Mouse (Mus musculus) stomach, postnatal 0 days (tissue): Measurements from ENCODE around the gene Tmem238l. TPM values are rescaled to one million over a fixed set of nuclear protein-coding genes. Genes with fewer than 3 reads are reported as not detected.
A peak's percentile ranks its signal among the peaks of the same experiment; 100 is the strongest.

Source experiments
- ATAC-seq: fragments of 200-750 bp; cut with Nextera tagmentation; 2 replicates; pipeline ENCODE4 v1.8.0; 2017; ENCODE audit not compliant: low FRiP score, low TSS enrichment
- DNase-seq: peaks from one replicate; pipeline ENCODE4 v3.0.0-alpha.2; 2016; ENCODE audit warnings: low spot score
- H3K27ac ChIP-seq: fragments of 300-500 bp; sonication (generic); replicated peaks from 2 replicates; pipeline ENCODE4 v1.5.1; 2014; ENCODE audit warnings: mild to moderate bottlenecking, control low read depth
- H3K27me3 ChIP-seq: fragments of 300-500 bp; sonication (generic); 2 replicates; pipeline ENCODE4 v1.6.1; 2014; ENCODE audit warnings: low read length; ENCODE audit not compliant: control insufficient read depth, insufficient read depth
- H3K36me3 ChIP-seq: fragments of 300-500 bp; sonication (generic); 2 replicates; pipeline ENCODE4 v1.6.1; 2014; ENCODE audit warnings: low read length, mixed read lengths; ENCODE audit not compliant: control insufficient read depth, insufficient read depth
- H3K4me1 ChIP-seq: fragments of 300-500 bp; sonication (generic); replicated peaks from 2 replicates; pipeline ENCODE4 v1.6.1; 2014; ENCODE audit warnings: antibody characterized with exemption; ENCODE audit not compliant: control insufficient read depth, insufficient read depth
- H3K4me2 ChIP-seq: fragments of 300-500 bp; sonication (generic); replicated peaks from 2 replicates; pipeline ENCODE4 v1.6.1; 2014; ENCODE audit warnings: low read depth, mild to moderate bottlenecking, control low read depth, moderate library complexity
- H3K4me3 ChIP-seq: fragments of 300-500 bp; sonication (generic); 2 replicates; pipeline ENCODE4 v1.5.1; 2014; ENCODE audit warnings: low read depth, low read length, control low read depth
- H3K9ac ChIP-seq: fragments of 300-500 bp; sonication (generic); 2 replicates; pipeline ENCODE4 v1.6.1; 2014; ENCODE audit warnings: mild to moderate bottlenecking, low read length, control low read depth, mixed read lengths
- H3K9me3 ChIP-seq: fragments of 300-500 bp; sonication (generic); 2 replicates; pipeline ENCODE4 v1.6.1; 2016; ENCODE audit warnings: low read length; ENCODE audit not compliant: control insufficient read depth
- CTCF ChIP-seq: IDR thresholded peaks from 2 replicates; pipeline ENCODE4 v1.5.1; 2016; ENCODE audit warnings: antibody characterized with exemption, low read depth, mild to moderate bottlenecking, moderate library complexity
- EP300 ChIP-seq: optimal IDR thresholded peaks from 2 replicates; pipeline ENCODE3; 2016; ENCODE audit warnings: antibody characterized with exemption
- WGBS: fragments of 180-500 bp; shearing (Covaris S2); extraction: QIAGEN DNeasy Blood & Tissue Kit; methylation state at CpG from one replicate; pipeline ENCODE4 v1.1.7; 2014; 5-methylcytosine and 5-hydroxymethylcytosine counted together
- polyA plus RNA-seq: library from polyadenylated mRNA; unstranded; fragments of >200 nt; fragmentation: Nextera tagmentation; extraction: Ambion mirVana; gene quantifications from 2 replicates; pipeline ENCODE4 v1.2.1, GENCODE M21; 2015

Tmem238l gene
- polyA plus RNA-seq, 1 experiment from 2014 or later = 21.4 TPM

DNA sequence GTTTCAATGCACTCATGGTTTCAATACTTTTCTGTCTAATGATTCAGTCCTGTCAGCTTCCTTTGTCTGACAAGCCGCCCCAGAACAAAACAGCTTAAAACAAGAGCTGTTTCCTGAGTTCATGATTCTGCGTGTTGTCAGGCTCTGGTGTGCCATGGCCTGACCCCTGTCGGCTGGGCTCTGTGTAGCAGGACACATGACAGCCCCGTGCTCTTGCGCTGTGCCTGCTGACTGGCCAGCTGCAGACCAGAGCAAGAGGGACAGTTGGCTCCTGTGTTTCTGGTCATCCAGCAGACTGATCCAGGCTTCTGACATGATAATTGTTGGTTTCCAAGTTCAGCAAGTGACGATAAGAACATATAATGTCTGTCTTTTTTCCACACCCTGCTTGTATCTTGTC is 26.4 kb downstream of the Tmem238l start:
- Histone ChIP-seq H3K4me3 (no peak overlapping the region), H3K4me1 (peaks cover 5% of the 10 kb centered on the region), H3K27me3 (no peaks in the 10 kb centered on the region), H3K9ac (no peak overlapping the region), H3K9me3 (no peaks in the 10 kb centered on the region), H3K27ac (no peak overlapping the region; the same call in 1 of the 2 replicates), H3K36me3 (no peaks in the 10 kb centered on the region), H3K4me2 (no peak overlapping the region)
- WGBS = 35% methylated on average over 6 of the region's 6 CpGs
- peak; percentile 76 for DNase-seq
- peak; percentile 79 for ATAC-seq
- TF ChIP-seq EP300 = no peak
- peak; percentile 78 for TF ChIP-seq CTCF

DNA sequence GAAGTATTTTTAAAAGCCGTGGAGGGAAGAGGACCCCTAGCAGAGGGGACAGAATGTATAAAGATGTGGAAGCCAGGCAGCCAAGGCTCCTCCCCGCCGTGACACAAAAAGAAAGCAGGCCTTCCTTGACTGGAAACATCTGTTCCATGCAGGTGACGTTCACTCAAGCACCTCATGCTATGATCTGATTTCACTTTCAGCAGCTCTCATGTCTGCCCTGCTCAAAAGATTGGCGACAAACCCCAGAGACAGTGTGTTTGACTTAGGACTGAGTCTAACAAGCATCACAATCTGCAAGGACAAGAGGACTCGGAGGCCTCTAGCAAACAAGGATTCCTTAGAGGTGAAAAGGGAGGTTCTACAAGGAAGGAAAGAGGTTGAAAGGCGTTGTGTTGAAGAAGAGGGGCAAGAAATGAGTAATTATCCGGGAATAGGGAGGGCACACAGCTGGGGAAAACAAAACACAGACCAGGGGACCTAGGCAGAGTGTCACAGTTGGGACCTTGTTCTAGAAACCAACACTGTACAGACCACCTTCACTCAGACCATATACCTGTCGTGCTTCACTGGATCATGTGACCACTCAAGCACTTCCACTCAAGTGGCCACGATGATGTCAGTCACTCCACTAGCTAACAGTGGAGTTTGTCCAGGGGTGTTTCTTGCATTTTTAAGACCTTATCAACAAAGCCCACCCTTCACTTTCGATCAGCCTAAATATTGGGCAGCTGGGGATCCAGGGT is 27.2 kb downstream of the Tmem238l start:
- WGBS = 45% methylated on average over 11 of the region's 11 CpGs
- H3K9me3 ChIP-seq = no peaks in the 10 kb centered on the region
- ATAC-seq = peak; percentile 23; the same call in 1 of the 2 replicates
- TF ChIP-seq CTCF (no peak), EP300 (no peak)
- H3K4me2 ChIP-seq = no peak overlapping the region
- no peak overlapping the region for H3K9ac ChIP-seq
- H3K36me3 ChIP-seq = no peaks in the 10 kb centered on the region
- H3K27ac ChIP-seq = peak overlapping the region; percentile 70
- DNase-seq = no peak
- no peak overlapping the region for H3K4me3 ChIP-seq
- no peaks in the 10 kb centered on the region for H3K27me3 ChIP-seq
- peaks cover 5% of the 10 kb centered on the region for H3K4me1 ChIP-seq

GRCm38 (mm10) chr11:66984165-66985135 is 28.0 kb downstream of the Tmem238l start:
- ATAC-seq = peak; percentile 72
- H3K9ac ChIP-seq = peak overlapping the region; percentile 47; the same call in 1 of the 2 replicates

DNA sequence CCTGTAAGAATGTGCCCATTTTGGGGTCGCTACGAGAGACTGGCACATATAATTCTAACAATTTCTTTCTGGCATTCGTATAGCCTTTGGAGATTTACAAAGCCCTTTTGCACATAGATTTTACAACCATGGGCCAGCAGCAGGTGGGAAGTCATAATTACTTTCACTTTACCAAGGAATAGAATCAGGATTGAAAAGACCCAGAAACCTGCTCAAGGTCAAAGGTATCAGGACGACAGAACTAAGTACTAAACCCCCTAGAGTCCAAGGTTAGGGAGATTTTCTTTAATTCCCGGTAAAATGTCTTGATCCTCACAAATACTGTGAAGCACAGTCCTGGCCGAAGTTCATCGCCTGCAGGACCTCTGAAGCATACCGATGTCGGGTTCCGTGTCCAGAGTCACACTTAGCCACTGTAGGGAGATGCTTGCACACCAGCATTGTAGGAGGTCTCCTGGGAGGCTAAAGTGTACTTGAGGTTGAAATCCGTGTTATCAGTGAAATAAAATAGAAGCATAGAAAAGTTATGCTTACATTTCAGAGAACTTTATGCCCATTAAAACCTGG is 28.8 kb downstream of the Tmem238l start:
- peak overlapping the region; percentile 47 for H3K9ac ChIP-seq
- H3K4me2 ChIP-seq = peak overlapping the region; percentile 52
- H3K36me3 ChIP-seq = no peaks in the 10 kb centered on the region
- no peak for DNase-seq
- ATAC-seq = no peak
- peaks cover 5% of the 10 kb centered on the region for H3K4me1 ChIP-seq
- TF ChIP-seq EP300 (no peak), CTCF (no peak)
- H3K27me3 ChIP-seq = no peaks in the 10 kb centered on the region
- peak overlapping the region; percentile 46 for H3K27ac ChIP-seq
- WGBS = 21% methylated on average over 11 of the region's 11 CpGs
- H3K4me3 ChIP-seq = peak overlapping the region; percentile 40
- no peaks in the 10 kb centered on the region for H3K9me3 ChIP-seq

More at GRCm38 (mm10) chr11:66984165-66985135, 28.0 kb downstream of the Tmem238l start:
- H3K4me1 ChIP-seq = peaks cover 5% of the 10 kb centered on the region
- no peaks in the 10 kb centered on the region for H3K27me3 ChIP-seq
- H3K9me3 ChIP-seq = no peaks in the 10 kb centered on the region
- H3K36me3 ChIP-seq = no peaks in the 10 kb centered on the region
- no peak for TF ChIP-seq EP300
- peak; percentile 98 for TF ChIP-seq CTCF
- H3K4me2 ChIP-seq = peak overlapping the region; percentile 52
- DNase-seq = peak; percentile 90
- peak overlapping the region; percentile 70 for H3K27ac ChIP-seq
- peak overlapping the region; percentile 40 for H3K4me3 ChIP-seq
- 3% methylated on average over 28 of the region's 28 CpGs for WGBS

DNA sequence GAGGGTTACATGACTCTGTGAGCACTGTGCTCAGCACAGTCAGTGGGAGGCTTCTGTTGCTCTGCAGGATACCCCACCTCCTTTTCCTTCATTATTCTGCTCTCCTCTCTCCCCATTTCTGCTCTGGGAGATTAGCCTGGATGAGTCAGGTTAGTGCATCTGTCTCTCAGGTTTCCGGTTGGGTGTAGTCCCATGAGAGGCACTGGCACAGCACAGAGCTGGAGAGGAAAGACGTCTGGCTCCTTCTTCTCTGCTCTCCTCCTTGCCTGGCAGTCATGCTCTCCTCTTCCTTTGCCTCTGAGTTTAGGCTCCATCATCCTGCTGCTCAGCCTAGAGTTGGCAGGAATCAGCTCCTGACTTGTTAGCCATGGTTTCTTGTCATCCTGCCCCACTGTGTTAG is 35.7 kb downstream of the Tmem238l start:
- 61% methylated on average over 2 of the region's 2 CpGs for WGBS
- Histone ChIP-seq H3K27me3 (no peaks in the 10 kb centered on the region), H3K27ac (no peak overlapping the region), H3K4me3 (no peak overlapping the region), H3K36me3 (no peaks in the 10 kb centered on the region), H3K4me2 (no peak overlapping the region), H3K9me3 (no peaks in the 10 kb centered on the region), H3K4me1 (no peaks in the 10 kb centered on the region), H3K9ac (no peak overlapping the region)
- DNase-seq (no peak), ATAC-seq (no peak)
- TF ChIP-seq CTCF (no peak), EP300 (no peak)
